Mouse (Mus musculus): ENCODE measurements around the gene 4930404N11Rik. TPM values are rescaled to one million over a fixed set of nuclear protein-coding genes. Genes with fewer than 3 reads are reported as not detected.
A peak's percentile ranks its signal among the peaks of the same experiment; 100 is the strongest.

4930404N11Rik gene
- total RNA-seq, 2 experiments from 2014 or later = 0.78 to 2.2 TPM

DNA sequence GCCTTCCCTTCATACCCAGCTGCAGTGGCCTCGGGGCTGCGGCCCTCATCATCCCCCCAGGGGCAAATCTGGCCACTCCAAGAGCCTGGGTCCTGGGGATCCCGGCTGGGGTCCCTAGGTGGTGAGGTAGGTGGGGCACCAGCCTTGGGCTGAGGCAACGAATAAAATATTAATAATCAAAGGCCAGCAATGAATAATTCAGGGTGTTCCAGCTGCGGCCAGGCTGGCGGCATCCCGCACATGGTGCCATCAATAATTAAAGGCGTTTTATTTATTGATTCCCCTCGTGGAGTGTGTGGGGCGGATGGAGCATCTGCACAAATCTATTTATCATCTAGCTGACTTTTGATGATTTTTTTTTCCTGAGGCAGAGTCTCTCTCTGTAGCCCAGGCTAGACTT is 37.9 kb upstream of the 4930404N11Rik start:
- DNase-seq (ENCODE audit: low spot score in 2 of 2) = no peak
- intact Hi-C loops (cut with DNase I) = no loop called here

DNA sequence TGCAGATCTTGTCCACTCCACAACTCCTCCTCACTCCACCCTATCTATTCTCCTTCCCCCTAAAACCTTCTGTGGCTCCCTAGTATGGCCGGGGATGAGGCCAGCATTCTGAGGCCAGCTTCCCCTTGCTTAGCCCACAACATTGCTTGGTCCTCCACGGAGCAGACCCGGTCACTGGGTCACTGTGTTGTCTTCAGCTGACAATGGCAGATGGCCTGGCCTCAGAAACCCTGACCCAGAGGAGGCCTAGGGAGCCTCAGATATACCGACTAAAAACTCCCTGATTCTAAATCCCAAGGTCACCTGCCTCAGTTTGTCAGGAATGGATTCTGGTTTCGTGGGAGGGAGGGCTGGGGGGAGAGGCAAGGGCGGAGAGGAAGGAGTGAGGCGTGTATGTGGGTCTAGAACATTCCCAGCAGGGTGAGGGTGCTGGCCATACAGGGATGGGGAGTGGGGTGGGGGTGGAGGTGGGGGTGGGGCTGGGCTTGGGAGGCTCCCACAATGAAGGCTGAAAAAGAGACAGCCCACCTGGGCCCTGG is 36.7 kb upstream of the 4930404N11Rik start:
- no peak for DNase-seq (ENCODE audit: low spot score in 2 of 2)
- intact Hi-C loops (cut with DNase I) = no loop called here

DNA sequence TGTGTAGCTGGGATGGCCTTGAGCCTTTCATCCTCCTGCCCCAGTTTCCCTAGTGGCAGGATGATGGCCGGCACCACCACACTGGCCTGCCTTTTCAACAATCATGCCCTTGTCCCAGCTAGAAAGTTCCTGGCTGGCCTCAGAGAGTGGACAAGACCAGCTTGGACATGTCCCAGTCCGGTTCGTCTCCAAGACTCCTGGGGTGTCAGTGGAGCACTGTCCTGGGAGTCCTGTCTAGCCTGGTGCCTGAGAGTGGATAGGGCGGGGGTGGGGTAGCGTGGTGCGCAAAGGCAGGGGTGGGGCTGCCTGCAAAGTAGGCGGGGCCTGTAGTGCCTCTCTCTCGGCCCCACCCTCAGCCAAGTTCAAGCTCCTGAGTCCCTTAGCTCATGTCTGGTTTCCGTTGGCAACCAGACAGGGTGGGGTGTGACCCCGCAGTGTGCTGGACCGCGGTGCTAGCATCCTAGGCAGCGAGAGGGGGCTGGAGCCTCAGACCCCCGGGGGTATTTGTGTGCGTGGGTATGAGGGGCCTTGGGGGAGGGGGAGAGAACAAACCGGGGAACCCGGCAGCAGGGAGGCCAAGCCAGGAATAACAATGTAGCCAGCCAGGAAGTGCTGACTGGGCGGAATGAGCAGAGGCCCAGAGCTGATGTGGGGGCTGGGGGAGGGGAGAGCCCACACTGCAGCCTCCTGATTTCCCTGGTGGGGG is 36.1 kb upstream of the 4930404N11Rik start:
- peak; percentile 58 to 63 for DNase-seq (ENCODE audit: low spot score in 2 of 2)
- intact Hi-C loops (cut with DNase I) = no loop called here

- intact Hi-C loops (cut with DNase I) = no loop called here
- peak in 1 of 2 experiments; percentile 60 for DNase-seq (ENCODE audit: low spot score in 2 of 2)
Observed at GRCm38 (mm10) chr10:81401205-81401520, 35.5 kb upstream of the 4930404N11Rik start.

DNA sequence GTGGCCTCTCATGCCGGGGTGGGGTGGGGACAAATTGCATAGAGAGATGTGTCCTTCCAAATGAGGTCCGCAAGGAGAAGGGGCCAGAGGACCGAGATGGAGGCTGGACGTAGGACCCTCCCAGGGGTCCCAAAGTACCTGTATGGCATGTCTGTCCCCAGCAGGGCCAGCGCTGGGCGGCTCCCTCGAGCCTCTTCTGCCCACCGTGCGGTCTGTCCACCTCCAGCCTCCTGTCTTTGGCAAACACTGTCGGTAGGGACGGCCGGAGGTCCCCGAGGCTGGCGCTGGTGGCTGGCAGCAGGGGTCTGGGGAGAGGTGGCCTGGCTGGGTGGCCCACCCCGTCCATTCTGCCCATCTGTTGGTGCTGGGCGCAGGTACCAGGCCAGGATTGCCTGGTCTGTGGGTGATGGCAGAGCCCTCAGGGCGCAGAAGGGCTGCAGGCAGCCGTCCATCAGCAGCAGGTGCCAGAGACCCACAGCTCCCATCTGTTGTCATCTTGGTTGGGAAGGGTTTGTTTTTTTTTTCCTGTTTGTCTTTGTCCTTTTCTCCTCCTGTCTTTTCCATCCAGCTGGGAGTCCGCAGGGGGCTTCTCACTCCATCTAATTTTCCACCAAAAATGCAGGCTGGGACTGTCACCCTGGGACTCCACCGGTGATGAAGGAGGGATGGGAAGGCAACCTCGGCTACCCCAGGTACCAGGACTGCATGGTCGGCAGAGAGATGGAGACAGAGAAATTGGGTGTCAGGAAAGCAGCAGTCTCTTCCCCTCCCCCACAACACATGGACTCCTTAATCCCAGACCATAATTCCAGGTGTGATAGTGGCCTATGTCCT is 35.0 kb upstream of the 4930404N11Rik start:
- no peak for DNase-seq (ENCODE audit: low spot score in 2 of 2)
- intact Hi-C loops (cut with DNase I) = no loop called here

DNA sequence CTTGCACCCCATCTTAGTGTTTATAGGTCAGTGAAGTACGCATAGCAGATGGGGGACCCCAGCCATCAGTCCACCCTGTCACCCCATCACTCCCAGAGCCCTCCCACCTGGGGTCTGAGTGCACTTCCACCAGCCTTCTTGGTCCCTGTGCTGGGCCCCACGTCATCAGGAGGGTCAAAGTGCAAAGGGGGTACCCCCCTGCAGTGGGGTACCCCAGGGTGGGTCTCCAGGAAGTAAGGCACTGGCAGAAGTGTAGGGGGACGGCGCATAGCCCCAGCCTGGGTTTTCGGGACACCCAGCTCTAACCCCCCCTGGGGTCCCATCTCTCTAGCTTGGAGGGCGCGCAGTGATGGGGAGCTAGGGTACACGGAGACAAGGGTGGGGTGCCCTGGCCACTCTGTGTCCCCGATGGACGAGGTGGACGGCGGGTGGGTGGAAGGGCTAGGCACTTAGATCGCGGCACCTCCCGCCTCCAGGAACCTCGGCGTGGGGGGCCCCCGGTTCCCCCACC is 34.2 kb upstream of the 4930404N11Rik start:
- DNase-seq (ENCODE audit: low spot score in 2 of 2) = no peak
- intact Hi-C loops (cut with DNase I) = no loop called here

DNA sequence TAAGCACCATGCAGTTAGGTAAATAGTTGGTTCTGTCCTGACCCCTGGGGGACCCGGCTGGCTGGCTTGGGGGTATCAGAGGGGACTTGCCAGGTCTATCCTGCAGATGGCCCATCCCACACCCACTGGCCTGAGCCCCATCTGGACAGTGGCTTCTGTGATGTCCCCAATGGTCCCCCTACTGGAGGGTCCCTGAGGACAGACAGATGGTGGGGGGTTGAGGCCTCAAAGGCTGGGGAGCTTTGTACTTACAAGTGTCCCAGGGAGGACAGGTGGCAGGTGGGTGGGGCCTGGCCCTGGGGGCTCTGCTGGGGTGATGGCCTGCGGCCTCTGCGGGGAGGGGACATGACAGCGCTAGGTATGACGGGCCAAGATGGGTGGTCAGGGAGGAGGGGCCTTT is 33.7 kb upstream of the 4930404N11Rik start:
- intact Hi-C loops (cut with DNase I) = no loop called here
- DNase-seq (ENCODE audit: low spot score in 2 of 2) = no peak

- DNase-seq (ENCODE audit: low spot score in 2 of 2) = no peak
- intact Hi-C loops (cut with DNase I) = no loop called here
Observed at GRCm38 (mm10) chr10:81396749-81397148, 31.1 kb upstream of the 4930404N11Rik start.

DNA sequence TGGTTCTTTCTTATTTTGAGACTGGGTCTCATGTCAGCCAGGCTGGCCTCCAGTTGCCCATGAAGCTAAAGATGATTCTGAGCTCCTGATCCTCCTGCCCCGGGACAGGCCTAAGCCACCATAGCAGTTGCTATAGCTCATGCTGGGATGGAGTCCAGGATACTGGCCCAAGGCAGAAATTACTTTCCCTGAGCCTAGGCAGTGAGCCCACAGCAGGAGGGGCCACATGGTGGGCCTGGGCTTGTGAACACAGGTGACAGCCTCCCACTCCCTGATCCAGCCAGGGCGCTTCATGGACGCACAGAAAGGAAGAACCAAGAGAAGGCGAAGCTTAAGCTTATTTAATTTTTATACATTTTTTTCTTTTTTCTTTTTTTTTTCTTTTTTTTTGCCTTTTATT is 30.2 kb upstream of the 4930404N11Rik start:
- intact Hi-C loops (cut with DNase I) = no loop called here
- no peak for DNase-seq (ENCODE audit: low spot score in 2 of 2)

DNA sequence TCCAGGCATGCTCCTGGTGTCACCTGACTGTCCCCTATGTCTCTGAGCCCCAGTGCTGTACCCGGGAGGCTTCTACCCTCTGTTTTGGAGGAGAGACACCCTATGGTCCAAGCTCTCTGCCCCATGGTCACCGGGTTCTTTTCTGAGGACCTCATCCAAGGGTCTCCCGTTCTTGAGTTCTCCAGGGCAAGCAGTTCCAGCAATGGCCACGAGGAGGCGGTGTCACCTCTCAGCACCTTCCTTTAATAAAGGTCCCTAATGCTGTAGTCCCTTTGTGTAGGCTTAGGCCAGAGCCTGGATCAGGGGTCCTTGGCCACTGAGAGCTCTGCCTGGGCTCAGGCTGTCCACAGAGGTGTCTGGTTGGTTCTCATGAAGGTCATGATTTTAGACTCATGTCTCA is 29.5 kb upstream of the 4930404N11Rik start:
- intact Hi-C loops (cut with DNase I) = no loop called here
- peak in 1 of 2 experiments; percentile 61 for DNase-seq (ENCODE audit: low spot score in 2 of 2)

GRCm38 (mm10) chr10:81393456-81394063 is 27.9 kb upstream of the 4930404N11Rik start:
- intact Hi-C loops (cut with DNase I) = no loop called here
- no peak for DNase-seq (ENCODE audit: low spot score in 2 of 2)

DNA sequence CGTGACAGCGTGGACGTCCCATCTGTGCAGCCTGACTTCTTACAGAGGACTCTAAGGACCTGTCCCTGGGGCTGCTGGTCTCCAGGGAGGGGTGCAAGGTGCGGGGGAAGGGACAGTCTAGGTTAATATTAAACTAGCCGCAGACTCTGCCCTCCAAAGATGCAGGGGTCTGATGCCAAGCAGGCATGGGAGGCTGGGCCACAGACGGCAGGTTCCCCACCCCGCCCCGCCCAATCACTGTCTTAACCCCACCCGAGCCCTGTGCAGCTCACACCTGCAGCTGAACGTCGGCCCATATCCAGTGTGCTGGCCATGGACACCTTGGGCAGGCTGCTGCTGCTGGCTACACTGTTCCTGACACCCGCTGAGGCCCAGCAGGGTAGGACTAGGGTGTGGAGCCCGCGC is 27.2 kb upstream of the 4930404N11Rik start, which contains the start of gene Smim24:
TSS of gene Smim24 (plus strand) at position 271 of the 405 bp plus-strand sequence.
- no peak for DNase-seq (ENCODE audit: low spot score in 2 of 2)
- intact Hi-C loops (cut with DNase I) = no loop called here

DNA sequence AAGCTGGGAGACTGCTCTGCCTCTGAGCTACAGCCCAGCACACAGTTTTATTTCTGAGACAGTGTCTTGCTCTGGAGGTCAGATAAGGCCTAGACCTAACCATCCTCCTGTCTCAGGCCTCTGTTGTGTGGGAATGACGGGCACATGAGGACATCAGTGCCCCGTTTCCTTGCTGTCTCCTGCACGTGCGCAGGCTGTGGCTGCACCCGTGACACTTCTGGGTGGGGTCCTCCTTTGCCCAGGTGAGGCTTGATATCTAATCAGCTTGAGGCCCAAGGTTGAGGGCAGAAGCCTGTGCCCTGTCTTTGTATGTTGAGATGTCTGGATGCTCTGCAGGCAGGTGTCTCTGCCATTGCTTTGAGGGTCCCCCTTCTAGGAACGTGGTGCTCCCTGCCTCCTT is 26.7 kb upstream of the 4930404N11Rik start:
- intact Hi-C loops (cut with DNase I) = no loop called here
- DNase-seq (ENCODE audit: low spot score in 2 of 2) = no peak

- DNase-seq (ENCODE audit: low spot score in 2 of 2) = no peak
- intact Hi-C loops (cut with DNase I) = no loop called here
Observed at GRCm38 (mm10) chr10:81390678-81390965, 25.0 kb upstream of the 4930404N11Rik start.

GRCm38 (mm10) chr10:81389801-81390677 is 24.4 kb upstream of the 4930404N11Rik start:
- intact Hi-C loops (cut with DNase I) = loop anchor here (1.0 kb wide), 1 partner anchor 60 kb away; no protein-coding TSS in a partner anchor

DNA sequence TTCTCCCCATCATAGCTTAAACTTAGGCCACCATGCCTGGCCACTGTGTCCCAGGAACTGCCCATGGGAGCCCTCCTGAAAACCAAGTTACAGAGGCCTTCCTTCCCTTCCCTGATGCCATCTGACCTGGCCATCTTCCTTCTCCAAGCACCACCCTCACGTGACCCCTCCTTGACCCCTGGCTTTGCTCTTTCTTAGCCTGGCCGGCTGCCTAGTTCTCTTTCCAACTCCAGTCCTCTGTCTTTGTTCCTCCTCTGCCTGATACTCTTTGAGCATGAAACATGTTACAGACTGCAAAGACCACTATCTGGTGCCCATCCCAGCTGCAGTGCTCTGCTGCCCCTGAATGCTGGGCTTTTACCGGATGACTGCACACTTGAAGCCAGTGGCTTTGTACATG is 23.8 kb upstream of the 4930404N11Rik start:
- no peak for DNase-seq (ENCODE audit: low spot score in 2 of 2)
- intact Hi-C loops (cut with DNase I) = loop anchor here (1.0 kb wide), 1 partner anchor 61 kb away; no protein-coding TSS in a partner anchor

More at GRCm38 (mm10) chr10:81389801-81390677, 24.4 kb upstream of the 4930404N11Rik start:
- peak; percentile 70 to 76 for DNase-seq (ENCODE audit: low spot score in 2 of 2)

DNA sequence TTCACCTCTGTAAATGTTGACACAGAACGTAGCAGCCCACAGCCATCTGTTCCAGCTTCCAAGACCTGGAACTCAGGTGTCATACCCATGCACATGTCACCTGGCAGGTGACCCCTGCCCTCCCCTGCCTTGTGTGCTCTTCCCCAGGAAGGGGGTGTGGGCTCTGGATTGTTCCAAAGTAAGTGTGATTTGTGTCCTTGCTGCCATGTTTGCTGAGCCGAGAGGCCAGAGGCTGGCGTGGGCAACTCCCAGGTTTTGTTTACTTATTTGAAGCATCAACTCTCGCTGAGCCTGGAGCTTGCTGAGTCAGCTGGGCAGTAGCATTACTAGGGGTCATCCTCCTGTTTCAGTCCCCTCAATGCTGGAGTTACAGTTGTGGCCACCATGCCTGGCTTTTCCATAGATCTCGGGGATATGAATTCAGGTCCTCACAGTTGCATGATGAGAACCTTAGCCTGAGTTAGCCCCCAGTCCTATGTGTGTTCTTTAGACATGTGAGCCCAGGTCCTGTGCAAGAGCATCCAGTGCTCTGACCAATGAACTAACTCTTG is 23.0 kb upstream of the 4930404N11Rik start, which contains the start of gene Gm48552:
TSS of gene Gm48552 (plus strand) at position 501 of the 551 bp plus-strand sequence.
- intact Hi-C loops (cut with DNase I) = loop anchor here (1.0 kb wide), 1 partner anchor 62 kb away; no protein-coding TSS in a partner anchor
- DNase-seq (ENCODE audit: low spot score in 2 of 2) = no peak

- intact Hi-C loops (cut with DNase I) = no loop called here
- no peak for DNase-seq (ENCODE audit: low spot score in 2 of 2)
Observed at GRCm38 (mm10) chr10:81387716-81388115, 22.1 kb upstream of the 4930404N11Rik start.

Data from left cerebral cortex, postnatal 25 days (tissue).